Mouse (Mus musculus) intestine, embryonic 14.5 days (tissue): ENCODE data around the gene Zfp868. TPM values are rescaled to one million over a fixed set of nuclear protein-coding genes. Genes with fewer than 3 reads are reported as not detected.
A peak's percentile ranks its signal among the peaks of the same experiment; 100 is the strongest.
"Not testable (repeated sequence)": the region's sequence is repeated elsewhere in the genome, so short reads cannot be mapped to it uniquely, and the experiment has no call there.

Experiments used
- ATAC-seq: fragments of 200-750 bp; cut with Nextera tagmentation; replicated peaks from 2 replicates; pipeline ENCODE4 v1.8.0; 2017; ENCODE audit warnings: low read depth, moderate number of reproducible peaks, moderate TSS enrichment, moderate library complexity; ENCODE audit not compliant: low FRiP score, low TSS enrichment
- DNase-seq: peaks from one replicate; pipeline ENCODE4 v3.0.0-alpha.2; 2018; ENCODE audit warnings: low spot score
- H3K27ac ChIP-seq: fragments of 300-500 bp; sonication (generic); 2 replicates; pipeline ENCODE4 v1.5.1; 2014; ENCODE audit warnings: low read depth, mild to moderate bottlenecking, control low read depth
- H3K27me3 ChIP-seq: fragments of 300-500 bp; sonication (generic); replicated peaks from 2 replicates; pipeline ENCODE4 v1.6.1; 2014; ENCODE audit warnings: low read length, control low read depth; ENCODE audit not compliant: control insufficient read depth, insufficient read depth
- H3K36me3 ChIP-seq: fragments of 300-500 bp; sonication (generic); 2 replicates; pipeline ENCODE4 v1.6.1; 2014; ENCODE audit warnings: low read length, control low read depth; ENCODE audit not compliant: control insufficient read depth, insufficient read depth
- H3K4me1 ChIP-seq: fragments of 300-500 bp; sonication (generic); replicated peaks from 2 replicates; pipeline ENCODE4 v1.6.1; 2014; ENCODE audit warnings: low read length, control low read depth, mixed read lengths; ENCODE audit not compliant: control insufficient read depth, insufficient read depth
- H3K4me2 ChIP-seq: fragments of 300-500 bp; sonication (generic); 2 replicates; pipeline ENCODE4 v1.6.1; 2014; ENCODE audit warnings: low read length
- H3K4me3 ChIP-seq: fragments of 300-500 bp; sonication (generic); 2 replicates; pipeline ENCODE4 v1.5.1; 2014; ENCODE audit warnings: low read depth, low read length, control low read depth, mixed read lengths
- H3K9ac ChIP-seq: fragments of 300-500 bp; sonication (generic); 2 replicates; pipeline ENCODE4 v1.6.1; 2014; ENCODE audit warnings: mild to moderate bottlenecking, low read length
- H3K9me3 ChIP-seq: fragments of 300-500 bp; sonication (generic); 2 replicates; pipeline ENCODE4 v1.6.1; 2016; ENCODE audit warnings: low read length, control low read depth; ENCODE audit not compliant: control insufficient read depth
- WGBS: fragments of 180-500 bp; shearing (Covaris S2); extraction: QIAGEN DNeasy Blood & Tissue Kit; methylation state at CpG from one replicate; pipeline ENCODE4 v1.1.7; 2014; 5-methylcytosine and 5-hydroxymethylcytosine counted together
- polyA plus RNA-seq: library from polyadenylated mRNA; unstranded; fragments of >200 nt; fragmentation: Nextera tagmentation; extraction: Ambion mirVana; gene quantifications from 2 replicates; pipeline ENCODE4 v1.2.1, GENCODE M21; 2014

The Zfp868 gene
- polyA plus RNA-seq = 21.3 and 21.4 TPM in 2 replicates

- Histone ChIP-seq H3K4me2 (peak within 1 kb of the TSS; percentile 70), H3K9ac (peak within 1 kb of the TSS; percentile 91), H3K4me1 (no peaks in the 10 kb centered on the region), H3K27ac (peak within 1 kb of the TSS; percentile 98), H3K27me3 (no peaks in the 10 kb centered on the region), H3K9me3 (no peaks in the 10 kb centered on the region), H3K36me3 (no peaks in the 10 kb centered on the region), H3K4me3 (peak within 1 kb of the TSS; percentile 88)
- peak; percentile 100 for ATAC-seq
- WGBS = 2% methylated on average over 41 of the region's 41 CpGs
- peak; percentile 99 for DNase-seq
Measured at GRCm38 (mm10) chr8:69625095-69625789, at the start of gene Zfp868. Gene Zfp868 (minus strand): TSS chr8:69625548.

GRCm38 (mm10) chr8:69665051-69665450 lies 39.7 kb upstream of the Zfp868 start:
- 82% methylated on average over 2 of the region's 2 CpGs for WGBS
- not testable (repeated sequence) for H3K4me2 ChIP-seq, ATAC-seq, H3K9me3 ChIP-seq, H3K27me3 ChIP-seq, H3K27ac ChIP-seq, H3K9ac ChIP-seq, H3K4me3 ChIP-seq, DNase-seq, H3K4me1 ChIP-seq
- peaks cover 13% of the 10 kb centered on the region; the same call in 1 of the 2 replicates for H3K36me3 ChIP-seq

- H3K27me3 ChIP-seq = no peaks in the 10 kb centered on the region
- H3K9me3 ChIP-seq = peaks cover 5% of the 10 kb centered on the region; the same call in 1 of the 2 replicates
- no peaks in the 10 kb centered on the region for H3K4me1 ChIP-seq
- H3K36me3 ChIP-seq = peaks cover 13% of the 10 kb centered on the region; the same call in 1 of the 2 replicates
- no peak overlapping the region for H3K27ac ChIP-seq
- DNase-seq = no peak
- no peak overlapping the region for H3K4me2 ChIP-seq
- no peak overlapping the region for H3K4me3 ChIP-seq
- H3K9ac ChIP-seq = no peak overlapping the region
- no peak for ATAC-seq
Measured at GRCm38 (mm10) chr8:69661294-69661693, 35.9 kb upstream of the Zfp868 start.

- Histone ChIP-seq H3K4me1 (peaks cover 7% of the 10 kb centered on the region; the same call in 1 of the 2 replicates), H3K27ac (peak within 1 kb of the TSS; percentile 86), H3K4me2 (peak within 1 kb of the TSS; percentile 93), H3K36me3 (no peaks in the 10 kb centered on the region), H3K9ac (peak within 1 kb of the TSS; percentile 62), H3K27me3 (no peaks in the 10 kb centered on the region), H3K4me3 (peak within 1 kb of the TSS; percentile 51), H3K9me3 (peaks cover under 1% of the 10 kb centered on the region; the same call in 1 of the 2 replicates)
- DNase-seq (peak; percentile 90), ATAC-seq (peak; percentile 99)
- WGBS = under 1% methylated on average over 54 of the region's 55 CpGs
Measured at GRCm38 (mm10) chr8:69654358-69654981, 29.1 kb upstream of the Zfp868 start, which contains the start of gene Zfp964. Gene Zfp964 (plus strand): TSS chr8:69654479.

GRCm38 (mm10) chr8:69653808-69654357 lies 28.5 kb upstream of the Zfp868 start:
- no peak for DNase-seq
- ATAC-seq = no peak
- Histone ChIP-seq H3K4me3 (peak overlapping the region; percentile 51), H3K4me1 (peaks cover 7% of the 10 kb centered on the region; the same call in 1 of the 2 replicates), H3K9ac (no peak overlapping the region), H3K4me2 (peak overlapping the region; percentile 93), H3K36me3 (no peaks in the 10 kb centered on the region), H3K9me3 (no peaks in the 10 kb centered on the region), H3K27me3 (no peaks in the 10 kb centered on the region), H3K27ac (peak overlapping the region; percentile 86; the same call in 1 of the 2 replicates)
- 44% methylated on average over 10 of the region's 10 CpGs for WGBS

GRCm38 (mm10) chr8:69618078-69618477 lies 7.3 kb downstream of the Zfp868 start:
- no peaks in the 10 kb centered on the region for H3K27me3 ChIP-seq
- no peak overlapping the region for H3K9ac ChIP-seq
- DNase-seq = no peak
- H3K9me3 ChIP-seq = no peaks in the 10 kb centered on the region
- no peak overlapping the region for H3K4me2 ChIP-seq
- 90% methylated on average over 1 of the region's 1 CpGs for WGBS
- H3K4me1 ChIP-seq = no peaks in the 10 kb centered on the region
- H3K36me3 ChIP-seq = peaks cover 48% of the 10 kb centered on the region
- H3K27ac ChIP-seq = no peak overlapping the region
- no peak for ATAC-seq
- H3K4me3 ChIP-seq = no peak overlapping the region

- Histone ChIP-seq H3K4me3 (no peak overlapping the region), H3K4me1 (no peaks in the 10 kb centered on the region), H3K36me3 (peaks cover 81% of the 10 kb centered on the region), H3K27me3 (no peaks in the 10 kb centered on the region), H3K9ac (no peak overlapping the region), H3K9me3 (no peaks in the 10 kb centered on the region), H3K27ac (no peak overlapping the region), H3K4me2 (no peak overlapping the region)
- ATAC-seq (no peak), DNase-seq (no peak)
- 58% methylated on average over 2 of the region's 2 CpGs for WGBS
Measured at GRCm38 (mm10) chr8:69614687-69615086, 10.7 kb downstream of the Zfp868 start.

- not testable (repeated sequence) for H3K27me3 ChIP-seq, H3K9me3 ChIP-seq, H3K36me3 ChIP-seq, H3K4me1 ChIP-seq, H3K4me3 ChIP-seq, H3K9ac ChIP-seq, DNase-seq, H3K4me2 ChIP-seq, ATAC-seq, H3K27ac ChIP-seq
- 87% methylated on average over 2 of the region's 3 CpGs for WGBS
Measured at GRCm38 (mm10) chr8:69597598-69597997, 27.8 kb downstream of the Zfp868 start.
